Mouse (Mus musculus) liver, embryonic 16.5 days (tissue): ENCODE data around the gene G3bp2. TPM values are rescaled to one million over a fixed set of nuclear protein-coding genes. Genes with fewer than 3 reads are reported as not detected.
A peak's percentile ranks its signal among the peaks of the same experiment; 100 is the strongest.

Experiments
- ATAC-seq: fragments of 200-750 bp; cut with Nextera tagmentation; 2 replicates; pipeline ENCODE4 v1.8.0; 2017; ENCODE audit warnings: low read depth, mild to moderate bottlenecking, moderate number of reproducible peaks, moderate library complexity
- H3K27ac ChIP-seq: fragments of 300-500 bp; sonication (generic); 2 replicates; pipeline ENCODE4 v1.5.1; 2014; ENCODE audit warnings: mild to moderate bottlenecking, low read length
- H3K27me3 ChIP-seq: fragments of 300-500 bp; sonication (generic); 2 replicates; pipeline ENCODE4 v1.6.1; 2014; ENCODE audit warnings: low read depth, low read length, mixed read lengths; ENCODE audit not compliant: control insufficient read depth, insufficient read depth
- H3K36me3 ChIP-seq: fragments of 300-500 bp; sonication (generic); 2 replicates; pipeline ENCODE4 v1.6.1; 2014; ENCODE audit warnings: mild to moderate bottlenecking; ENCODE audit not compliant: control insufficient read depth, insufficient read depth
- H3K4me1 ChIP-seq: fragments of 300-500 bp; sonication (generic); 2 replicates; pipeline ENCODE4 v1.6.1; 2014; ENCODE audit warnings: low read depth, low read length, mixed read lengths; ENCODE audit not compliant: control insufficient read depth
- H3K4me2 ChIP-seq: fragments of 300-500 bp; sonication (generic); 2 replicates; pipeline ENCODE4 v1.6.1; 2014; ENCODE audit warnings: low read depth, low read length, mixed read lengths
- H3K4me3 ChIP-seq: fragments of 300-500 bp; sonication (generic); 2 replicates; pipeline ENCODE4 v1.5.1; 2014; ENCODE audit warnings: low read depth, mild to moderate bottlenecking, low read length
- H3K9ac ChIP-seq: fragments of 300-500 bp; sonication (generic); 2 replicates; pipeline ENCODE4 v1.6.1; 2014; ENCODE audit warnings: low read depth, low read length
- H3K9me3 ChIP-seq: fragments of 300-500 bp; sonication (generic); replicated peaks from 2 replicates; pipeline ENCODE4 v1.6.1; 2016; ENCODE audit warnings: low read length; ENCODE audit not compliant: control insufficient read depth
- WGBS: fragments of 180-500 bp; shearing (Covaris S2); extraction: QIAGEN DNeasy Blood & Tissue Kit; methylation state at CpG from one replicate; pipeline ENCODE4 v1.1.7; 2014; ENCODE audit not compliant: insufficient replicate concordance; 5-methylcytosine and 5-hydroxymethylcytosine counted together
- polyA plus RNA-seq: library from polyadenylated mRNA; unstranded; fragments of >200 nt; fragmentation: Nextera tagmentation; extraction: Ambion mirVana; gene quantifications from 2 replicates; pipeline ENCODE4 v1.2.1, GENCODE M21; 2015

G3bp2 gene
- polyA plus RNA-seq, 1 experiment from 2014 or later, result 40.0 TPM

- Histone ChIP-seq H3K4me3 (no peak overlapping the region), H3K4me2 (no peak overlapping the region), H3K27ac (no peak overlapping the region), H3K36me3 (no peaks in the 10 kb centered on the region), H3K27me3 (no peaks in the 10 kb centered on the region), H3K9me3 (no peaks in the 10 kb centered on the region), H3K9ac (no peak overlapping the region), H3K4me1 (peaks cover 6% of the 10 kb centered on the region)
- WGBS, result 65% methylated on average over 4 of the region's 4 CpGs
- no peak for ATAC-seq
Observed at GRCm38 (mm10) chr5:92121636-92122035, 38.1 kb upstream of the G3bp2 start.

GRCm38 (mm10) chr5:92117823-92118403, 34.4 kb upstream of the G3bp2 start:
- peaks cover 9% of the 10 kb centered on the region for H3K4me1 ChIP-seq
- peak; percentile 52 for ATAC-seq

GRCm38 (mm10) chr5:92114939-92115338, 31.4 kb upstream of the G3bp2 start:
- Histone ChIP-seq H3K9ac (no peak overlapping the region), H3K4me3 (no peak overlapping the region), H3K27me3 (peaks cover 16% of the 10 kb centered on the region), H3K36me3 (no peaks in the 10 kb centered on the region), H3K4me1 (peaks cover 15% of the 10 kb centered on the region), H3K27ac (no peak overlapping the region), H3K4me2 (no peak overlapping the region), H3K9me3 (no peaks in the 10 kb centered on the region)
- 53% methylated on average over 2 of the region's 2 CpGs for WGBS
- ATAC-seq, result no peak

More at GRCm38 (mm10) chr5:92117823-92118403, 34.4 kb upstream of the G3bp2 start:
- H3K9me3 ChIP-seq, result no peaks in the 10 kb centered on the region
- H3K36me3 ChIP-seq, result no peaks in the 10 kb centered on the region
- H3K9ac ChIP-seq, result no peak overlapping the region
- H3K4me2 ChIP-seq, result no peak overlapping the region
- WGBS, result 50% methylated on average over 12 of the region's 12 CpGs
- H3K27me3 ChIP-seq, result peaks cover 7% of the 10 kb centered on the region
- H3K4me3 ChIP-seq, result no peak overlapping the region
- H3K27ac ChIP-seq, result no peak overlapping the region

GRCm38 (mm10) chr5:92114223-92114622, 30.7 kb upstream of the G3bp2 start:
- peak; percentile 49 for ATAC-seq
- no peak overlapping the region for H3K27ac ChIP-seq
- no peak overlapping the region for H3K9ac ChIP-seq
- no peaks in the 10 kb centered on the region for H3K36me3 ChIP-seq
- peaks cover 16% of the 10 kb centered on the region for H3K27me3 ChIP-seq
- H3K4me3 ChIP-seq, result no peak overlapping the region
- WGBS, result 25% methylated on average over 6 of the region's 6 CpGs
- no peak overlapping the region for H3K4me2 ChIP-seq
- H3K9me3 ChIP-seq, result no peaks in the 10 kb centered on the region
- peaks cover 15% of the 10 kb centered on the region for H3K4me1 ChIP-seq

- Histone ChIP-seq H3K9me3 (no peaks in the 10 kb centered on the region), H3K27ac (no peak overlapping the region), H3K9ac (no peak overlapping the region), H3K36me3 (no peaks in the 10 kb centered on the region), H3K4me1 (peaks cover 15% of the 10 kb centered on the region), H3K4me3 (no peak overlapping the region), H3K4me2 (no peak overlapping the region), H3K27me3 (peaks cover 16% of the 10 kb centered on the region)
- 65% methylated on average over 7 of the region's 7 CpGs for WGBS
- ATAC-seq, result no peak
Observed at GRCm38 (mm10) chr5:92113484-92113883, 30.0 kb upstream of the G3bp2 start.

GRCm38 (mm10) chr5:92112585-92112984, 29.1 kb upstream of the G3bp2 start:
- 7% methylated on average over 10 of the region's 10 CpGs for WGBS
- Histone ChIP-seq H3K4me3 (peak overlapping the region; percentile 24), H3K4me1 (peaks cover 15% of the 10 kb centered on the region), H3K9ac (peak overlapping the region; percentile 18; the same call in 1 of the 2 replicates), H3K36me3 (no peaks in the 10 kb centered on the region), H3K4me2 (peak overlapping the region; percentile 38), H3K27ac (no peak overlapping the region), H3K27me3 (peaks cover 16% of the 10 kb centered on the region), H3K9me3 (no peaks in the 10 kb centered on the region)
- no peak for ATAC-seq

GRCm38 (mm10) chr5:92112175-92112574, 28.7 kb upstream of the G3bp2 start:
- H3K4me1 ChIP-seq, result peaks cover 15% of the 10 kb centered on the region
- H3K27ac ChIP-seq, result no peak overlapping the region
- WGBS, result 16% methylated on average over 6 of the region's 6 CpGs
- ATAC-seq, result no peak
- peak overlapping the region; percentile 38 for H3K4me2 ChIP-seq
- H3K27me3 ChIP-seq, result peaks cover 16% of the 10 kb centered on the region
- no peaks in the 10 kb centered on the region for H3K9me3 ChIP-seq
- H3K4me3 ChIP-seq, result peak overlapping the region; percentile 24; the same call in 1 of the 2 replicates
- no peaks in the 10 kb centered on the region for H3K36me3 ChIP-seq
- H3K9ac ChIP-seq, result no peak overlapping the region

- 73% methylated on average over 5 of the region's 5 CpGs for whole genome bisulfite sequencing
- Histone ChIP-seq H3K4me2 (no peak overlapping the region), H3K9me3 (no peaks in the 10 kb centered on the region), H3K27ac (no peak overlapping the region), H3K36me3 (no peaks in the 10 kb centered on the region), H3K4me3 (no peak overlapping the region), H3K27me3 (peaks cover 16% of the 10 kb centered on the region), H3K4me1 (peaks cover 15% of the 10 kb centered on the region), H3K9ac (no peak overlapping the region)
- ATAC-seq, result no peak
Observed at GRCm38 (mm10) chr5:92110818-92111355, 27.4 kb upstream of the G3bp2 start.

- no peak for ATAC-seq
- Histone ChIP-seq H3K4me3 (no peak overlapping the region), H3K36me3 (no peaks in the 10 kb centered on the region), H3K27me3 (peaks cover 2% of the 10 kb centered on the region), H3K9ac (no peak overlapping the region), H3K4me2 (no peak overlapping the region), H3K27ac (no peak overlapping the region), H3K4me1 (no peaks in the 10 kb centered on the region; the same call in 1 of the 2 replicates), H3K9me3 (no peaks in the 10 kb centered on the region)
- WGBS, result 36% methylated on average over 4 of the region's 4 CpGs
Observed at GRCm38 (mm10) chr5:92107282-92107681, 23.8 kb upstream of the G3bp2 start.
